Mouse (Mus musculus) lung, embryonic 14.5 days (tissue): ENCODE results near the gene Ldlrad3. TPM values are rescaled to one million over a fixed set of nuclear protein-coding genes. Genes with fewer than 3 reads are reported as not detected.

ENCODE experiments used
- ATAC-seq: fragments of 200-750 bp; cut with Nextera tagmentation; 2 replicates; pipeline ENCODE4 v1.8.0; 2017; ENCODE audit warnings: mild to moderate bottlenecking, moderate TSS enrichment, moderate library complexity; ENCODE audit not compliant: insufficient read depth
- DNase-seq: peaks from one replicate; pipeline ENCODE4 v3.0.0-alpha.2; 2015
- H3K27ac ChIP-seq: fragments of 300-500 bp; sonication (generic); 2 replicates; pipeline ENCODE4 v1.5.1; 2014; ENCODE audit warnings: low read depth, mild to moderate bottlenecking, moderate library complexity
- H3K27me3 ChIP-seq: fragments of 300-500 bp; sonication (generic); 2 replicates; pipeline ENCODE4 v1.6.1; 2014; ENCODE audit warnings: low read length, control low read depth; ENCODE audit not compliant: insufficient read depth
- H3K36me3 ChIP-seq: fragments of 300-500 bp; sonication (generic); 2 replicates; pipeline ENCODE4 v1.6.1; 2014; ENCODE audit warnings: control low read depth; ENCODE audit not compliant: insufficient read depth
- H3K4me1 ChIP-seq: fragments of 300-500 bp; sonication (generic); 2 replicates; pipeline ENCODE4 v1.6.1; 2014; ENCODE audit warnings: antibody characterized with exemption, control low read depth; ENCODE audit not compliant: insufficient read depth
- H3K4me2 ChIP-seq: fragments of 300-500 bp; sonication (generic); 2 replicates; pipeline ENCODE4 v1.6.1; 2014; ENCODE audit warnings: mild to moderate bottlenecking
- H3K4me3 ChIP-seq: fragments of 300-500 bp; sonication (generic); 2 replicates; pipeline ENCODE4 v1.5.1; 2014; ENCODE audit warnings: low read depth, low read length
- H3K9ac ChIP-seq: fragments of 300-500 bp; sonication (generic); 2 replicates; pipeline ENCODE4 v1.6.1; 2014
- H3K9me3 ChIP-seq: fragments of 300-500 bp; sonication (generic); 2 replicates; pipeline ENCODE4 v1.6.1; 2016; ENCODE audit warnings: low read depth, low read length, control low read depth
- CTCF ChIP-seq: IDR thresholded peaks from 2 replicates; pipeline ENCODE4 v1.5.1; 2016; ENCODE audit warnings: antibody characterized with exemption, low read depth
- WGBS: fragments of 180-500 bp; shearing (Covaris S2); extraction: QIAGEN DNeasy Blood & Tissue Kit; methylation state at CpG from one replicate; pipeline ENCODE4 v1.1.7; 2014; 5-methylcytosine and 5-hydroxymethylcytosine counted together
- polyA plus RNA-seq: library from polyadenylated mRNA; unstranded; fragments of >200 nt; fragmentation: Nextera tagmentation; extraction: Ambion mirVana; gene quantifications from 2 replicates; pipeline ENCODE4 v1.2.1, GENCODE M21; 2014

Gene Ldlrad3
- polyA plus RNA-seq, 1 experiment from 2014 or later = 60.4 TPM

DNA sequence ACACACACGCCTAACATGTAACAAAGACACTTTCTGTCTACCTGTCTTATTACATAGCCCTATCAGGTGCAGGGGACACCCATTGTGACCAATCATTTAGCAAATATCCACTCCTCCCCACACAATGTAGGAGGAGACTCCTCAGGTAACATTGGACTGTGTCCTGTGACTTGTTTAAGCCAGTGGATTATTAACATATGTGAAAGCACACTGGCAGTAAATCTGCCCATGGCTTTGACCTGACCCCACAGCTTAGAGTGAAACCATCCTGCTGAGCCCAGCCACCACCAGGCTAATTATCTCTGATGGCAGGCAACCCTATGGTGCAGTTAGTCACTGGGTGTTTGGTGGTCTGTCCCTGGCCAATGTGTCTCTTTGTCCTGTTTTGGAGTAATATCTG, 11.1 kb upstream of the Ldlrad3 start:
- DNase-seq (no peak), ATAC-seq (no peak)
- TF ChIP-seq CTCF = no peak
- 80% methylated on average over 1 of the region's 1 CpGs for WGBS
- Histone ChIP-seq H3K27ac (no peak overlapping the region), H3K36me3 (no peaks in the 10 kb centered on the region), H3K4me3 (no peak overlapping the region), H3K27me3 (no peaks in the 10 kb centered on the region; the same call in 1 of the 2 replicates), H3K4me1 (no peaks in the 10 kb centered on the region), H3K9me3 (no peaks in the 10 kb centered on the region), H3K4me2 (no peak overlapping the region), H3K9ac (no peak overlapping the region)

DNA sequence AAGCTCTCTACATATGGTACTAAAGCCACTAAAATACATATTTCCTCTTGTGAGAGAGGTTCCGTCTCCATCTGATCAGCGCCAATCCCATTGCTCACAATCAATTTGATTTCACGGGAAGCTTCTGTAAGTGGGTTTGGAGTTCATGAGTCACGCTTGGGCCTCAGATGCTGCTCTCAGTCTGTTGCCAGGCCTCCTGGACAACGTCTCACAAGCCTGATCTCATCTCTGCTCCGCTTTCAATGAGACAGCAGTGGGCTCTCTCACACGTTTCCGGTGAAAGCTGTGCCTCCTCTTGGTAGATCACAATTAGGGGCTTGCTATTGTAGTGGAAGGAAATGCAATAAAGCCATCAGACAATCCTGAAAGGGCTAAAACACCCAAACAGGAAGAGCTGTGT, 10.5 kb upstream of the Ldlrad3 start:
- ATAC-seq (no peak), DNase-seq (peak; percentile 24)
- H3K9me3 ChIP-seq = no peaks in the 10 kb centered on the region
- no peak overlapping the region for H3K27ac ChIP-seq
- H3K4me3 ChIP-seq = no peak overlapping the region
- H3K4me2 ChIP-seq = no peak overlapping the region
- no peaks in the 10 kb centered on the region for H3K36me3 ChIP-seq
- H3K27me3 ChIP-seq = no peaks in the 10 kb centered on the region; the same call in 1 of the 2 replicates
- TF ChIP-seq CTCF = no peak
- H3K9ac ChIP-seq = no peak overlapping the region
- H3K4me1 ChIP-seq = no peaks in the 10 kb centered on the region
- 71% methylated on average over 8 of the region's 8 CpGs for WGBS

GRCm38 (mm10) chr2:102195494-102195893, 9.3 kb upstream of the Ldlrad3 start:
- 83% methylated on average over 4 of the region's 4 CpGs for WGBS
- Histone ChIP-seq H3K36me3 (no peaks in the 10 kb centered on the region), H3K4me2 (no peak overlapping the region), H3K9ac (no peak overlapping the region), H3K9me3 (no peaks in the 10 kb centered on the region), H3K27ac (no peak overlapping the region), H3K4me1 (no peaks in the 10 kb centered on the region), H3K27me3 (no peaks in the 10 kb centered on the region; the same call in 1 of the 2 replicates), H3K4me3 (no peak overlapping the region)
- no peak for DNase-seq
- TF ChIP-seq CTCF = no peak
- ATAC-seq = no peak

DNA sequence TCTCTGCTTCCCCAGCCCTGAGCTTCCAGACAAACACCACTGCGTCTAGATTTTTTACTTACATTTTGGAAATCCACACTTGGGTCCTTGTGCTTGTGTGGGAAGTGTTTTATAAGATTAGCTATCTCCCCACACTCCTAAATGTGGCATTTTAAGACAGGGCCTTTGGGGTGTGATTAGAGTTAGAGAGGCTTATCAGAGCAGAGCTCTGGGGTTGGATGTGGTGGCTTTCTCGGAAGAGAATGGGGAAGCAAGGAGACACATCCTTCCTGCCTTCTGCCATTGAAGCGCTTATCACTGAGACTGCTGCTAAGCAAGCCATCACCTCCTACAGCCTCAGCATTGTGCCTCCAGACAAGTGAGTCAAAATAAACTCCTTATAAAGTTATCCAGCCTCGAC, 8.1 kb upstream of the Ldlrad3 start:
- no peaks in the 10 kb centered on the region for H3K36me3 ChIP-seq
- no peaks in the 10 kb centered on the region; the same call in 1 of the 2 replicates for H3K27me3 ChIP-seq
- TF ChIP-seq CTCF = no peak

GRCm38 (mm10) chr2:102192943-102193820, 7.0 kb upstream of the Ldlrad3 start:
- no peak for DNase-seq
- no peak for TF ChIP-seq CTCF
- ATAC-seq = no peak
- H3K36me3 ChIP-seq = no peaks in the 10 kb centered on the region
- H3K27ac ChIP-seq = no peak overlapping the region
- no peak overlapping the region for H3K4me3 ChIP-seq
- H3K9me3 ChIP-seq = no peaks in the 10 kb centered on the region
- H3K9ac ChIP-seq = no peak overlapping the region
- H3K27me3 ChIP-seq = no peaks in the 10 kb centered on the region; the same call in 1 of the 2 replicates
- H3K4me1 ChIP-seq = no peaks in the 10 kb centered on the region
- H3K4me2 ChIP-seq = no peak overlapping the region
- 88% methylated on average over 16 of the region's 16 CpGs for WGBS

More for the DNA sequence above, 8.1 kb upstream of the Ldlrad3 start:
- H3K9me3 ChIP-seq = no peaks in the 10 kb centered on the region
- H3K4me2 ChIP-seq = no peak overlapping the region
- H3K4me3 ChIP-seq = no peak overlapping the region
- no peak for ATAC-seq
- 49% methylated on average over 4 of the region's 4 CpGs for WGBS
- no peak overlapping the region for H3K9ac ChIP-seq
- no peak for DNase-seq
- H3K27ac ChIP-seq = no peak overlapping the region
- H3K4me1 ChIP-seq = no peaks in the 10 kb centered on the region

GRCm38 (mm10) chr2:102191736-102192135, 5.6 kb upstream of the Ldlrad3 start:
- Histone ChIP-seq H3K4me3 (no peak overlapping the region), H3K4me1 (no peaks in the 10 kb centered on the region), H3K36me3 (no peaks in the 10 kb centered on the region), H3K27me3 (no peaks in the 10 kb centered on the region; the same call in 1 of the 2 replicates), H3K27ac (no peak overlapping the region), H3K4me2 (no peak overlapping the region), H3K9me3 (no peaks in the 10 kb centered on the region), H3K9ac (no peak overlapping the region)
- WGBS = 70% methylated on average over 4 of the region's 4 CpGs
- no peak for DNase-seq
- TF ChIP-seq CTCF = no peak
- no peak for ATAC-seq

DNA sequence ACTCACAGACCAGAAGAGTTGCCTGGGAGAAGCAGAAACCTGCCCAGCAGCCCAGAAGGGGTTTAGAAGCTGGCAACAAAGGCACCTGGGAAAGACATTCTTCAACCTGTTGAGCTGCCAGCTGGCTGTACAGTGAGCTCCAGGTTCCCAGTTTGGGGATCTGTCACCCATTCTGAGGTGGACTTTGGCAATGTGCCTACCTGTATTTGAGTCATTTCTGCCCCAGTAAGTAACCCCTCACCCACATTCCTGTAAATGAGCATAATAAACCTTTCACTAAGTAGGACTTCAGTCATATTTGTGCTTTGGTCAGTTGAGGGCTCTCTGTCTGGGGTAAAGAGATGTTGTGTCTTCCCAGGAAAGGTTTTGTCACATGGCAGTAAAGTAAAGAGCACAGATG, 4.8 kb upstream of the Ldlrad3 start:
- TF ChIP-seq CTCF = no peak
- H3K4me3 ChIP-seq = no peak overlapping the region
- H3K36me3 ChIP-seq = no peaks in the 10 kb centered on the region
- ATAC-seq = no peak
- no peak overlapping the region for H3K4me2 ChIP-seq
- no peaks in the 10 kb centered on the region for H3K9me3 ChIP-seq
- no peak overlapping the region for H3K27ac ChIP-seq
- no peak overlapping the region for H3K9ac ChIP-seq
- DNase-seq = no peak
- H3K4me1 ChIP-seq = no peaks in the 10 kb centered on the region
- no peaks in the 10 kb centered on the region; the same call in 1 of the 2 replicates for H3K27me3 ChIP-seq
